Mouse (Mus musculus) thymus, postnatal 14 days (tissue): ENCODE data around the gene Olfr1253.

Experiments used
- DNase-seq: peaks from one replicate; pipeline ENCODE4 v3.0.0; 2021

The Olfr1253 gene

GRCm38 (mm10) chr2:89756990-89757389 lies at the start of gene Olfr1253:
Gene Olfr1253, minus strand, starts transcription at chr2:89757090.
- no peak for DNase-seq

DNA sequence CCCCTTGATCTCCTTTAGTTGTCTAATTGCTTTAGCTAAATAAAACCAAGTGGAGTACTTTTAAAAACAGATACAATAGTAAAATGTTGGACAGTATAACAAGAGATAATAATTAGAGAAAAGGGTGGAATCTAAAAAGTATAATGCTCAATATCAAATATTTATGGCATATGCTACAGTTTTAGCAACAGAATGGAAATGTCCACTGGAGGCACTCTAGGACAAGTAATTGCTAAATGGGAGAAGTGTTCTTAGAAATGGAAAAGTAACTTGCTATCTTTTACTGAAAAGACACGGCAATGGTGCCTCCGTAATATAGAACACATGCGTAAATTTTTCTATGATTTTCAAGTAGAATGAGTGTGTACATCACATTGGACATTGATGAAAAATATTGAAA lies 42.7 kb upstream of the Olfr1253 start:
- no peak for DNase-seq

GRCm38 (mm10) chr2:89793519-89793918 lies 36.6 kb upstream of the Olfr1253 start, which contains the start of gene Olfr1254:
Gene Olfr1254, minus strand, starts transcription at chr2:89793619.
- DNase-seq = no peak

- DNase-seq = no peak
These were observed 32.0 kb downstream of the Olfr1253 start, which contains the start of gene Olfr1252 for GRCm38 (mm10) chr2:89724912-89725311. Gene Olfr1252, minus strand, starts transcription at chr2:89725012.
